Mouse (Mus musculus): ENCODE results near the gene Bfsp1. TPM values are rescaled to one million over a fixed set of nuclear protein-coding genes. Genes with fewer than 3 reads are reported as not detected.

The Bfsp1 gene
- polyA plus RNA-seq, 1 experiment from 2014 or later, result 5.2 TPM

DNA sequence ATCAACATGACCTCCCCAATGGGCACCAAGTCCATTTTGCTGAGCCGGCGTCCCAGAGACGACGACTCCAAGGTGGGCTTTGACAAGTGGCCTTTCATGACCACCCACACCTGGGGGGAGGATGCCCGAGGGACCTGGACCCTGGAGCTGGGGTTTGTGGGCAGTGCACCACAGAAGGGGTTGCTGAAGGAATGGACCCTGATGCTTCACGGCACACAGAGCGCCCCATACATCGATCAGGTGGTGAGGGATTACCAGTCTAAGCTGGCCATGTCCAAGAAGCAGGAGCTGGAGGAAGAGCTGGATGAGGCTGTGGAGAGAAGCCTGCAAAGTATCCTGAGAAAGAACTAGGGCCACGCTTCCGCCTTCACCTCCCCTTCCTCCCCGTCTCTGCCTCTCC is 49.5 kb downstream of the Bfsp1 start:
- Histone ChIP-seq H3K27ac (ENCODE audit: low read length) (no peak overlapping the region), H3K9me3 (ENCODE audit: control insufficient read depth, low read length) (no peaks in the 10 kb centered on the region), H3K27me3 (replicated peaks; ENCODE audit: control insufficient read depth, insufficient read depth, low read length) (no peaks in the 10 kb centered on the region), H3K4me1 (ENCODE audit: control insufficient read depth, insufficient read depth, low read length) (no peaks in the 10 kb centered on the region), H3K4me3 (ENCODE audit: low read length) (no peak overlapping the region), H3K9ac (ENCODE audit: low read depth, low read length) (no peak overlapping the region), H3K4me2 (ENCODE audit: low read depth, low read length) (no peak overlapping the region), H3K36me3 (ENCODE audit: control insufficient read depth, insufficient read depth, low read length) (no peaks in the 10 kb centered on the region)
- no peak for ATAC-seq
- 87% methylated on average over 11 of the region's 11 CpGs for WGBS

DNA sequence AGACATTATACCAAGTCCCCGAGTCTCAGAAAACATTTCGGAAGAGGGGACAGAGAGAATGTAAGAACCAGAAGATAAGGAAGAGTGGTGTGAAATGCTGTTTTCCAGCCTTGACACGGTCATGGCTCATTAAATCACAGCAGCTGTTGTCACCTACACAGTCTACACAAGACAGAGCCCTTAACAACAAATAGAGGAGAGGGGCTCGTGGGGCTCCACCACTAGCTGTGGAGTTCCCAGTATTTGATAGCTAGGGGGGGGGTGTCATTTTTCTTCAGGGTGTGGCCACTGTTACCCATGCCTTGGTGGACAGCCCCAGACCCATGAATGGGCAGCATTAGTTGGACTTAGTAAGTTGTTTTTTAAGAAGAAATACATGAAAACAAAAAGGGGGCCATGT is 50.7 kb downstream of the Bfsp1 start:
- no peak overlapping the region for H3K4me3 ChIP-seq (ENCODE audit: low read length)
- H3K36me3 ChIP-seq (ENCODE audit: control insufficient read depth, insufficient read depth, low read length), result no peaks in the 10 kb centered on the region
- H3K4me2 ChIP-seq (ENCODE audit: low read depth, low read length), result no peak overlapping the region
- H3K9ac ChIP-seq (ENCODE audit: low read depth, low read length), result no peak overlapping the region
- no peaks in the 10 kb centered on the region for H3K9me3 ChIP-seq (ENCODE audit: control insufficient read depth, low read length)
- H3K27ac ChIP-seq (ENCODE audit: low read length), result no peak overlapping the region
- no peak for ATAC-seq
- WGBS, result 64% methylated on average over 4 of the region's 4 CpGs
- no peaks in the 10 kb centered on the region for H3K4me1 ChIP-seq (ENCODE audit: control insufficient read depth, insufficient read depth, low read length)
- no peaks in the 10 kb centered on the region for H3K27me3 ChIP-seq (replicated peaks; ENCODE audit: control insufficient read depth, insufficient read depth, low read length)

DNA sequence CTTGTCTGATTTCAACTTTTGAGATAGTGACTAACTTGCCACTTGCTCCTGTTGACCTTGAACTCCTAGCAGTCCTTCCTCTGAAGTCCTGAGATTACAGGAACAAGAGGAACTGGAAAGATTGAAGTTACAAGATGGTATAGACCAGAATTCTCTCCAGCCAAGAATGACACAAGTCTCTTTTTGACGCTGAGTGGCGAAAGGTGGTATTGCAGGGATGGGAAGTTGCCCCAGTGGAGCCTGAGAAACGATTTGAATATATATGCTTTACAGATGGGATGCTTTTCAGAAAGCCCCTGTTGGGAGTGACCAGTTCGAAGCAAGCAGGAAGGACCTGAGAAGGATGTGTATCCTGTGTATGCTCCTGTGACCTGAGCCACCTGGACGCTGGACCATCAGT is 54.2 kb downstream of the Bfsp1 start:
- Histone ChIP-seq H3K27me3 (replicated peaks; ENCODE audit: control insufficient read depth, insufficient read depth, low read length) (no peaks in the 10 kb centered on the region), H3K9me3 (ENCODE audit: control insufficient read depth, low read length) (no peaks in the 10 kb centered on the region), H3K27ac (ENCODE audit: low read length) (no peak overlapping the region), H3K9ac (ENCODE audit: low read depth, low read length) (no peak overlapping the region), H3K4me1 (ENCODE audit: control insufficient read depth, insufficient read depth, low read length) (no peaks in the 10 kb centered on the region), H3K36me3 (ENCODE audit: control insufficient read depth, insufficient read depth, low read length) (no peaks in the 10 kb centered on the region), H3K4me3 (ENCODE audit: low read length) (no peak overlapping the region), H3K4me2 (ENCODE audit: low read depth, low read length) (no peak overlapping the region)
- WGBS, result 63% methylated on average over 5 of the region's 5 CpGs
- ATAC-seq, result no peak

DNA sequence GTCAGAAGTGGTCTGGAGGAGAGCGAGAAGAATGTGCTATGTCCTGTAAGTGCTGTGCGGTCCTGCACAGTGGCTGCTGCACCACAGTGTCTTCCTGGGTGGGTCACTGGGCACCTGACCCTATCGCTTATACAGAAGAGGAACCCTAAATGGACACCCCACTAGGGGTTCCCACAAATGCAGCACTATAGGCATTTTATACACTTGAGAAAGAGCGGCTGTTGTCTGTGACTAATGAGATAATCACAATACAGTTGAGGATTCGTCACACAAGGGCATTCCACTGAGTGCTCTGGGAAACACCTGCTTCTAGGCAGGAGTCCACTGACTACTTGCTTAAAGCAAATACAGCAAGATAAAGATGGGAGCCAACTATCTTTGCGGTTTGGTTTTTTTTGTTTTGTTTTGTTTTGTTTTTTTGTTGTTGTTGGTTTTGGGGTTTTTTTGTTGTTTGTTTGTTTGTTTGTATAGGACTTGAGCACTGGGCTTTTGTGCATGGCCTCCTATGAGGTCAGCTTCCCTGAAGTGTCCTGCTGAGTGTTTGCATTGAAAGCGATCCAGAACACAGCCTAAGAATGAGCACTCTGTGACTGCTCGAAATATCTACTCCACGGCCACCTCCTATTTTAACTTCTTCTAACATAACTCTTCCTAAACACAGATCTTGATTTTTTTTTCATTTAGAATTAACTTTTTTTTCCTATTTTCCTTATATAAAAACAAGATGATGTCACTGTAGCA is 55.9 kb downstream of the Bfsp1 start:
- H3K4me3 ChIP-seq (ENCODE audit: low read length), result no peak overlapping the region
- no peak for ATAC-seq
- no peaks in the 10 kb centered on the region for H3K4me1 ChIP-seq (ENCODE audit: control insufficient read depth, insufficient read depth, low read length)
- H3K27ac ChIP-seq (ENCODE audit: low read length), result no peak overlapping the region
- H3K36me3 ChIP-seq (ENCODE audit: control insufficient read depth, insufficient read depth, low read length), result no peaks in the 10 kb centered on the region
- H3K4me2 ChIP-seq (ENCODE audit: low read depth, low read length), result no peak overlapping the region
- no peaks in the 10 kb centered on the region for H3K27me3 ChIP-seq (replicated peaks; ENCODE audit: control insufficient read depth, insufficient read depth, low read length)
- H3K9ac ChIP-seq (ENCODE audit: low read depth, low read length), result no peak overlapping the region
- WGBS, result 78% methylated on average over 9 of the region's 9 CpGs
- no peaks in the 10 kb centered on the region for H3K9me3 ChIP-seq (ENCODE audit: control insufficient read depth, low read length)

DNA sequence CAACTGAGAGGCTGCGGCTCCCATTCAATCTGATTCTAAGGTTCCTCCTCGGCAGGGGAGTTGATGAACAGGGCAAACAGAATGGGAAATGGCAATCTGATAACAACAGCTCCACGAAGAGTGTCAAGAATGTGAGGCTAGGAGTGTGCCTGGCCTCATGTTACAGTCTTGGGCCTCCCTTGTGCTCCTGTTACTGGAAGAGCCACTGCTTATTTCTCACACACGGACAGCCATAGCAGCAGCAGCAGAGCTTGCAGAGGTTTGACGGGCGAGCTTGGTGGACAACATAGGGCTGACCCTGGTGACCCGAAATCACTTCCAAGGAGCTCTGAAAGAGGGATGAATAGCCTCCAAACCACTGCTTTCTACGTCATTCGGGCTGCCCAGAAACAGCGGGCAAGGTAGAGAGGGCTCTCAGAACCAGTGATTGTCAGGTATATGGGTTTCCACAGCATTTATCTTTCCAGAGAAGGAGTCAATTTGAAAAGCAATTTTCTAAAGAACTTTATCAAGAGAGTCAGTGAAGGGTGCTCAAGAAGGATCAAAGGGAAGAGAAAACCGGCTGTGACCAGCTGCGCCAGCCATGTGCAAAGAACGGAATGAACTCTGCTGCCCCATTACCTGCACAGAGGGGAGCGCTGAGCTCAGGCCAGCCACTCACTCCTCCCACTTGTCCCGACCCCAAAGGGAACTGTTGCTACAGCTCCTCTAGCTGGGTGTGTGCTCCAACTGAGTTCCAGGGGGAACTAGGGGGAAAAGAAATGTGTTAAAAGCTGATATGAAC is 56.6 kb downstream of the Bfsp1 start:
- H3K4me2 ChIP-seq (ENCODE audit: low read depth, low read length), result no peak overlapping the region
- H3K27ac ChIP-seq (ENCODE audit: low read length), result no peak overlapping the region
- no peaks in the 10 kb centered on the region for H3K9me3 ChIP-seq (ENCODE audit: control insufficient read depth, low read length)
- no peak overlapping the region for H3K4me3 ChIP-seq (ENCODE audit: low read length)
- WGBS, result 56% methylated on average over 15 of the region's 15 CpGs
- H3K36me3 ChIP-seq (ENCODE audit: control insufficient read depth, insufficient read depth, low read length), result no peaks in the 10 kb centered on the region
- ATAC-seq, result no peak
- H3K9ac ChIP-seq (ENCODE audit: low read depth, low read length), result no peak overlapping the region
- no peaks in the 10 kb centered on the region for H3K27me3 ChIP-seq (replicated peaks; ENCODE audit: control insufficient read depth, insufficient read depth, low read length)
- no peaks in the 10 kb centered on the region for H3K4me1 ChIP-seq (ENCODE audit: control insufficient read depth, insufficient read depth, low read length)

DNA sequence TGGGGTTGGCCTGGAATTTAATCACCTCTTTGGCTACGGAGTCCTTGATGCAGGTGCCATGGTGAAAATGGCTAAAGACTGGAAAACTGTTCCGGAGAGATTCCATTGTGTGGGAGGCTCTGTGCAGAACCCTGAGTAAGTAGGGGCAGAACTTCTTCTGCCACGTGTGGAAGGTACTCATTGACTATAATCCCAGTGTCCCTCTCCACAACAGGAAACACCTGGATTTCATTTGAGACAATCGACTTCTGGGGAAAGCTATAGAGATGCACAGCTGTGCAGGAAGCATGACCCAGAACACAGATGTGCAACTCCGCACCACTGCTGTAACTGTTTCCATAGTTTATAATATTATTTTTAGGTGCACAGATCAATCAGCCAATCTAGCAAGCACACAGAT is 61.9 kb downstream of the Bfsp1 start:
- no peaks in the 10 kb centered on the region for H3K9me3 ChIP-seq (ENCODE audit: control insufficient read depth, low read length)
- H3K4me2 ChIP-seq (ENCODE audit: low read depth, low read length), result no peak overlapping the region
- H3K27me3 ChIP-seq (replicated peaks; ENCODE audit: control insufficient read depth, insufficient read depth, low read length), result no peaks in the 10 kb centered on the region
- ATAC-seq, result no peak
- WGBS, result 78% methylated on average over 5 of the region's 5 CpGs
- H3K4me1 ChIP-seq (ENCODE audit: control insufficient read depth, insufficient read depth, low read length), result no peaks in the 10 kb centered on the region
- H3K27ac ChIP-seq (ENCODE audit: low read length), result no peak overlapping the region
- no peak overlapping the region for H3K4me3 ChIP-seq (ENCODE audit: low read length)
- no peaks in the 10 kb centered on the region for H3K36me3 ChIP-seq (ENCODE audit: control insufficient read depth, insufficient read depth, low read length)
- H3K9ac ChIP-seq (ENCODE audit: low read depth, low read length), result no peak overlapping the region

DNA sequence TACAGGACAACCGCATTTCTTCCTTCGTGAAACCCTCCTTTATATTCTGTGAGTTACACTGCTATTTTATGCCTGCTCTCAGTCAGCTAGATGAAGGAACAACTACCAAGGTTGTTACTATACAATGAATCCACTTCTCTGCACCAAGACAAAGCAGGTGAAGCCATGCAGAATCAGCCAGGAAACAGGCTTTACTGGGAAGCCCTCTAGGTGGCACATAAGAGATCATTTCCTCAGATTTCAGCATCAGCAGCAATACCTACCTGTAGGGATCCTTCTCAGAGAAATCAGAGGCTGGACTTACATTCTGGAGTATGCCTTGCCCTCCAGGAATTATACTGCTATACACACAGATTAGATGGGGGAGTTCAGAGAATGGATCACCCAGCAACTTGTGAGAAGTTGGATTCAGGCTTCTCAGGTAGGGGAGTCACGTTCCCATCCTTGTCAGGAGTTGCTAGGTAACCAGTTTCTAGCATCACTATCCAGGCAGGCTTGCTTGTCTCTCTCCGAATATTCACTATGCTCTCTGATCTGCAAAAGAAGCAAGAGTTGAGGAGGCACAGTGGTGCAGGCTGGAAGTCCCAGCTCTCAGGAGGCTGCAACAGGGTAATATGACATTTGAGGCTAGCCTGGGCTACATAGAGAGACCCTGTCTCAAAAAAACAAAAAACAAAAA is 66.5 kb downstream of the Bfsp1 start:
- Histone ChIP-seq H3K9me3 (ENCODE audit: control insufficient read depth, low read length) (no peaks in the 10 kb centered on the region), H3K36me3 (ENCODE audit: control insufficient read depth, insufficient read depth, low read length) (no peaks in the 10 kb centered on the region), H3K4me2 (ENCODE audit: low read depth, low read length) (no peak overlapping the region), H3K27me3 (replicated peaks; ENCODE audit: control insufficient read depth, insufficient read depth, low read length) (no peaks in the 10 kb centered on the region), H3K4me1 (ENCODE audit: control insufficient read depth, insufficient read depth, low read length) (no peaks in the 10 kb centered on the region), H3K9ac (ENCODE audit: low read depth, low read length) (no peak overlapping the region), H3K4me3 (ENCODE audit: low read length) (no peak overlapping the region), H3K27ac (ENCODE audit: low read length) (no peak overlapping the region)
- ATAC-seq, result no peak
- 71% methylated on average over 4 of the region's 4 CpGs for WGBS

DNA sequence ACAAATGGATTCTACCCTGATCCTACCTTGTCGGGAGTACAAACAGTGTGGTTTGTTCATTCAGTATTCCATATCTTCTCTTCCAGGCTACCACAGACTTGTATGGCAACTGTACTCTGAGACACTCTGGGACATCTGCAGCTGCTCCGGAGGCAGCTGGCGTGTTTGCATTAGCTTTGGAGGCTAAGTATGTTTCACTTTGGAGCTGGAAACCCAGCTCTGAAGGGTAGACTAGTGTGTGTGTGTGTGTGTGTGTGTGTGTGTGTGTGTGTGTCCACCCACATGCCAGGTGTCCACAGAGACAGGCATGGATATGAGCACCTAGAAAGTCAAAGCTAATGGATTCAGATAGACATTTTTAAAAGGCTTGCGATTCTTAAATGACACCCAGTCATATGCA is 67.1 kb downstream of the Bfsp1 start:
- no peak overlapping the region for H3K4me3 ChIP-seq (ENCODE audit: low read length)
- H3K4me1 ChIP-seq (ENCODE audit: control insufficient read depth, insufficient read depth, low read length), result no peaks in the 10 kb centered on the region
- no peaks in the 10 kb centered on the region for H3K36me3 ChIP-seq (ENCODE audit: control insufficient read depth, insufficient read depth, low read length)
- ATAC-seq, result no peak
- H3K27ac ChIP-seq (ENCODE audit: low read length), result no peak overlapping the region
- H3K9me3 ChIP-seq (ENCODE audit: control insufficient read depth, low read length), result no peaks in the 10 kb centered on the region
- 86% methylated on average over 4 of the region's 4 CpGs for whole genome bisulfite sequencing
- no peak overlapping the region for H3K4me2 ChIP-seq (ENCODE audit: low read depth, low read length)
- H3K9ac ChIP-seq (ENCODE audit: low read depth, low read length), result no peak overlapping the region
- H3K27me3 ChIP-seq (replicated peaks; ENCODE audit: control insufficient read depth, insufficient read depth, low read length), result no peaks in the 10 kb centered on the region

DNA sequence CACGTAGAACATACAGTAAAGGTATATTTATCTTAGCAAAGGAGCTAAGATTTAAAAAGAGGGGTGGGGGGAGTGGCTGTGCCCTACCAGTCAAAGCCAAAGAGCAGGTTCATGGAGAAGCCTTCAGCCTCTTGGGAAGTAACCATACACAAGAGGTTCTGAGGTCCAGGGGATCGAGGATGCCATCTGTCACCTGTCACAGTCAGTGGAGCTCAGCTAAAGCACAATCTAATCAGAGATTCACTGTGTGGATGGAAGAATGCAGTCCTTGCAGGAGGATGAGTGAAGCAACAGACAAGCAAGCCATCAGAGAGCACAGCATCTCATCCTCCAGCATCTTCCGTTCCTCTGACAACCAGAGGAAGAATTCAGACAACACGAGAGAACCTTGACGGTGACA is 73.1 kb downstream of the Bfsp1 start:
- no peak for ATAC-seq
- Histone ChIP-seq H3K4me3 (ENCODE audit: low read length) (no peak overlapping the region), H3K27ac (ENCODE audit: low read length) (no peak overlapping the region), H3K9me3 (ENCODE audit: control insufficient read depth, low read length) (no peaks in the 10 kb centered on the region), H3K4me2 (ENCODE audit: low read depth, low read length) (no peak overlapping the region), H3K36me3 (ENCODE audit: control insufficient read depth, insufficient read depth, low read length) (no peaks in the 10 kb centered on the region), H3K9ac (ENCODE audit: low read depth, low read length) (no peak overlapping the region), H3K4me1 (ENCODE audit: control insufficient read depth, insufficient read depth, low read length) (no peaks in the 10 kb centered on the region), H3K27me3 (replicated peaks; ENCODE audit: control insufficient read depth, insufficient read depth, low read length) (no peaks in the 10 kb centered on the region)
- WGBS, result 79% methylated on average over 5 of the region's 5 CpGs

Measured in intestine, embryonic 16.5 days (tissue).